Mouse (Mus musculus): ENCODE measurements at regions not wholly inside any gene's neighbourhood (a gene's known extent, or its start where the extent isn't known, plus 50 kb on each side); places are given as distances from the start of the nearest gene placed in this dataset.

GRCm38 (mm10) chr8:15490774-15491173 lies 444.9 kb upstream of the BB014433 start:
- no peak for TF ChIP-seq POLR2A (IDR thresholded peaks at IDR 0.05; ENCODE audit: extremely low read depth, insufficient read depth, low read length)
- no peak for TF ChIP-seq CTCF (IDR thresholded peaks at IDR 0.05; ENCODE audit: low read depth, low read length)

Data from liver, adult 2 months (tissue).